Mouse (Mus musculus): Measurements from ENCODE around the gene Stpg1.

DNA sequence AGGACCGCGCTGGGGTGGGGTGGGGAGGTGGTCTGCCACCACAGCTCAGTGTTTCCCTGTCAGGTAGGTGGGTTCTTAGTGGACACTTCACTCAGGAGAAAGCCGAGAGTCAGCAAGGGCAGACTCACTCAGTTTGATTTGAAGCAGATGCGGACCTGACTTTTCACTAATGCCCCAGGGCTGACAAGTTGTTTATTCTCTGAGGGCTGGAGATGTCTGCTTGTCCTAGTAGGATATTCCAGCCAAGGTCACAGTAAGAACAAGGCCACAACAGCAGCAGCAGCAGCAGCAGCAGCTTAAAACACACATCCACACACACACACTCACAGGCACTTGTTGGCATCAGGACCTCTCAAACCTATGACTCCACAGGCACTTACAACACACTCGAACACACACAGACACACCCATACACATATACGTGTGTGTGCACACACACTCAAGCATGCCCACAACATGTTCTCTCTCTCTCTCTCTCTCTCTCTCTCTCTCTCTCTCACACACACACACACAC is 76.5 kb downstream of the Stpg1 start:
- no peak for TF ChIP-seq POLR2A (IDR thresholded peaks at IDR 0.05; ENCODE audit: insufficient read depth, low read length)
- TF ChIP-seq CTCF (IDR thresholded peaks at IDR 0.05; ENCODE audit: low read depth, low read length) = no peak
- no peak for TF ChIP-seq EP300 (IDR thresholded peaks at IDR 0.05; ENCODE audit: insufficient read depth, low read depth, low read length)

Measured in ES-Bruce4 (cell line).